Mouse (Mus musculus) gastrocnemius, adult 2 months (tissue): ENCODE measurements at regions not wholly inside any gene's neighbourhood (a gene's known extent, or its start where the extent isn't known, plus 50 kb on each side); places are given as distances from the start of the nearest gene placed in this dataset.

Experiments used
- DNase-seq: peaks from one replicate; pipeline ENCODE4 v3.0.0; 2022
- H3K27ac ChIP-seq: fragments of 200-600 bp; 2 replicates; pipeline ENCODE4 v1.8.1; 2022; ENCODE audit warnings: mild to moderate bottlenecking
- H3K4me3 ChIP-seq: fragments of 200-600 bp; 2 replicates; pipeline ENCODE4 v1.8.1; 2022; ENCODE audit warnings: mild to moderate bottlenecking, moderate library complexity
- CTCF ChIP-seq: fragments of 200-600 bp; IDR thresholded peaks from 2 replicates; pipeline ENCODE4 v1.8.1; 2022; ENCODE audit warnings: antibody characterized with exemption, mild to moderate bottlenecking, moderate library complexity
- intact Hi-C: fragments of 180-260 bp; cut with DNase I; formaldehyde crosslinking; loops from one replicate; pipeline ENCODE4 v1.15.1; 2025

- no peak for DNase-seq
- H3K27ac ChIP-seq: no peak overlapping the region
- TF ChIP-seq CTCF: no peak
- no peak overlapping the region for H3K4me3 ChIP-seq
- intact Hi-C loops: no loop called here
Measured at GRCm38 (mm10) chr4:51519281-51519680, 302.8 kb downstream of the Cylc2 start.

GRCm38 (mm10) chr4:51519750-51520149 is 303.3 kb downstream of the Cylc2 start:
- DNase-seq: no peak
- intact Hi-C loops: no loop called here
- no peak overlapping the region for H3K4me3 ChIP-seq
- no peak overlapping the region for H3K27ac ChIP-seq
- TF ChIP-seq CTCF: no peak

GRCm38 (mm10) chr4:51545419-51545818 is 328.9 kb downstream of the Cylc2 start:
- Histone ChIP-seq H3K27ac (no peak overlapping the region), H3K4me3 (no peak overlapping the region)
- no peak for DNase-seq
- intact Hi-C loops: no loop called here
- no peak for TF ChIP-seq CTCF

GRCm38 (mm10) chr4:51559693-51560092 is 343.2 kb downstream of the Cylc2 start:
- intact Hi-C loops: no loop called here
- no peak for TF ChIP-seq CTCF
- no peak overlapping the region for H3K27ac ChIP-seq
- no peak for DNase-seq
- no peak overlapping the region for H3K4me3 ChIP-seq

GRCm38 (mm10) chr4:51560100-51560499 is 343.6 kb downstream of the Cylc2 start:
- H3K4me3 ChIP-seq: no peak overlapping the region
- H3K27ac ChIP-seq: no peak overlapping the region
- DNase-seq: no peak
- intact Hi-C loops: no loop called here
- no peak for TF ChIP-seq CTCF

- DNase-seq: no peak
- intact Hi-C loops: no loop called here
- Histone ChIP-seq H3K27ac (no peak overlapping the region), H3K4me3 (no peak overlapping the region)
- no peak for TF ChIP-seq CTCF
Measured at GRCm38 (mm10) chr4:51562379-51562778, 345.9 kb downstream of the Cylc2 start.

GRCm38 (mm10) chr4:51576456-51576855 is 360.0 kb downstream of the Cylc2 start:
- no peak overlapping the region for H3K4me3 ChIP-seq
- no peak for DNase-seq
- intact Hi-C loops: no loop called here
- TF ChIP-seq CTCF: no peak
- H3K27ac ChIP-seq: peak overlapping the region; percentile 32; the same call in 1 of the 2 replicates

GRCm38 (mm10) chr4:51594044-51594443 is 377.6 kb downstream of the Cylc2 start:
- no peak overlapping the region for H3K4me3 ChIP-seq
- intact Hi-C loops: no loop called here
- no peak for DNase-seq
- H3K27ac ChIP-seq: no peak overlapping the region
- no peak for TF ChIP-seq CTCF

- DNase-seq: no peak
- H3K27ac ChIP-seq: no peak overlapping the region
Measured at GRCm38 (mm10) chr4:51597850-51598249, 381.4 kb downstream of the Cylc2 start.

GRCm38 (mm10) chr4:51599984-51600747 is 383.7 kb downstream of the Cylc2 start:
- no peak overlapping the region for H3K27ac ChIP-seq
- no peak overlapping the region for H3K4me3 ChIP-seq
- TF ChIP-seq CTCF: no peak
- intact Hi-C loops: no loop called here
- no peak for DNase-seq

More at GRCm38 (mm10) chr4:51597850-51598249, 381.4 kb downstream of the Cylc2 start:
- intact Hi-C loops: no loop called here
- H3K4me3 ChIP-seq: no peak overlapping the region
- no peak for TF ChIP-seq CTCF

- no peak for DNase-seq
- no peak overlapping the region for H3K27ac ChIP-seq
- no peak overlapping the region for H3K4me3 ChIP-seq
- intact Hi-C loops: no loop called here
- TF ChIP-seq CTCF: no peak
Measured at GRCm38 (mm10) chr4:51627289-51627688, 410.8 kb downstream of the Cylc2 start.

GRCm38 (mm10) chr4:51633471-51633870 is 417.0 kb downstream of the Cylc2 start:
- Histone ChIP-seq H3K27ac (no peak overlapping the region), H3K4me3 (no peak overlapping the region)
- no peak for DNase-seq
- intact Hi-C loops: no loop called here
- TF ChIP-seq CTCF: no peak

GRCm38 (mm10) chr4:51657325-51657724 is 440.8 kb downstream of the Cylc2 start:
- no peak overlapping the region for H3K4me3 ChIP-seq
- no peak for DNase-seq
- no peak for TF ChIP-seq CTCF
- H3K27ac ChIP-seq: no peak overlapping the region
- intact Hi-C loops: no loop called here

GRCm38 (mm10) chr4:51658286-51658685 is 441.8 kb downstream of the Cylc2 start:
- TF ChIP-seq CTCF: no peak
- H3K27ac ChIP-seq: no peak overlapping the region
- no peak overlapping the region for H3K4me3 ChIP-seq
- DNase-seq: no peak
- intact Hi-C loops: no loop called here
